Mouse (Mus musculus): ENCODE data around the gene Acvr1b. TPM values are rescaled to one million over a fixed set of nuclear protein-coding genes. Genes with fewer than 3 reads are reported as not detected.
A peak's percentile ranks its signal among the peaks of the same experiment; 100 is the strongest.

Acvr1b gene
- polyA plus RNA-seq, 1 experiment, result 3.8 TPM

DNA sequence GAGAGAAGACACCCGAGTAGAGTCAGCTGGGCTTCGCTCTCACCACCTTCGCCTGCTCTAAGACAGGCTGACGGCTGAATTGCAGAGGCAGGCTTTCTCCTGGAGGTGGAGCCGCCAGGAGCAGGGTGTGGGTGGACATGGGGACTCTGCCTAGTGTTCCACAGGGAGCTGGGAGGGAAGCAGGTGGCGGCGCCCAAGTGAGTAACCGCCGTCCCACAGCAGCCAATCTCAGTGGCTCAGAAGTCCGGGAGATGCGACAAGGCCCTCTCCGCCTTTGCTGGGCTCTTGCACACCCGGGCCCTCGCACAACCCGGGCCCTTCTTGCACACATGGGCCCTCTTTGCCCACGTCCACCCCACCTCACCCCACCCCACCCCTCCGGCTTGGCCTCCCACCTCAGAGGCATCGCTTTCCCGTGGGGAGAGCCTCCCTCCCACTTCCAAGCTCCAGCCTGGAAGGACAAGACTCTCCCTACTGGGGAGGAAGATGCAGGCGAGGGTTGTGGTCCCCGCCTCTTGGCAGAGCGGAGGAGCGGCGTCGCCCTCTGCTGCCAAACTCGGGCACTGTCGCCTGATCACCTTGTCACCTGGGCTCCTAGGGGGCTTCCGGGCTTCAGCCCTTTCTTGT lies 65.1 kb downstream of the Acvr1b start:
- H3K36me3 ChIP-seq (ENCODE audit: control insufficient read depth, insufficient read depth), result no peaks in the 10 kb centered on the region
- peak overlapping the region; percentile 10 for H3ac ChIP-seq (ENCODE audit: control insufficient read depth, insufficient read length, low read depth)
- no peaks in the 10 kb centered on the region for H3K27me3 ChIP-seq (ENCODE audit: control insufficient read depth, insufficient read depth, insufficient read length)
- no peaks in the 10 kb centered on the region for H3K79me2 ChIP-seq (ENCODE audit: control insufficient read depth, insufficient read depth)
- no peak overlapping the region for H3K4me3 ChIP-seq (ENCODE audit: insufficient read depth, poor library complexity, severe bottlenecking)
- TF ChIP-seq CTCF (IDR thresholded peaks at IDR 0.05; ENCODE audit: control insufficient read depth, insufficient read depth, insufficient read length), result peak; percentile 91
- no peak for TF ChIP-seq FOSL1 (IDR thresholded peaks at IDR 0.05; ENCODE audit: insufficient read depth, low read length, poor library complexity, severe bottlenecking)
- H3K79me3 ChIP-seq (ENCODE audit: low read depth), result no peaks in the 10 kb centered on the region

DNA sequence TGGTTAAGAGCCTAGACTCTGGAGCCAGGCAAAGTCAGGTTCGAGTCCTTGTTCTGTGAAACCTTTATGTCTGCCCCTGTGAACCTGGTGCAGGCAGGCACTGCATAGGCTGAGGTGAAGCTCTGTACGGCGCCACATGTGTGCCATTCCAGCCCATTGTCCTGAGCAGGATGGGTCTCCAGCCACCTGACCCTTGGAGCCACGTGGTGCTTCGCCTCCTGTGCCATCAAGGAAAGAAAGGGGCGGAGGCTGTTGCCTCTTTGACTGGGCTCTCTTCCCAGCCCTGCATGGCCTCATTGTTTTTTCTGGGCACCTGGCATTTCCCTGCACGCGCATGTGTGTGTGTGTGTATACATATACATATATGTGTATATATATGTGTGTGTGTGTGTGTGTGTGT lies 66.0 kb downstream of the Acvr1b start:
- Histone ChIP-seq H3K4me3 (ENCODE audit: insufficient read depth, poor library complexity, severe bottlenecking) (no peak overlapping the region), H3K79me3 (ENCODE audit: low read depth) (no peaks in the 10 kb centered on the region), H3ac (ENCODE audit: control insufficient read depth, insufficient read length, low read depth) (peak overlapping the region; percentile 2), H3K79me2 (ENCODE audit: control insufficient read depth, insufficient read depth) (no peaks in the 10 kb centered on the region), H3K27me3 (ENCODE audit: control insufficient read depth, insufficient read depth, insufficient read length) (no peaks in the 10 kb centered on the region), H3K36me3 (ENCODE audit: control insufficient read depth, insufficient read depth) (no peaks in the 10 kb centered on the region)
- TF ChIP-seq MAX (IDR thresholded peaks at IDR 0.05), result no peak
- TF ChIP-seq USF1 (IDR thresholded peaks at IDR 0.05; ENCODE audit: low read depth), result no peak
- no peak for TF ChIP-seq MYOD1 (IDR thresholded peaks at IDR 0.05; ENCODE audit: control insufficient read depth, insufficient read length, low read depth)
- TF ChIP-seq MYOG (IDR thresholded peaks at IDR 0.05; ENCODE audit: control insufficient read depth, extremely low read depth, insufficient read length), result no peak
- no peak for TF ChIP-seq FOSL1 (IDR thresholded peaks at IDR 0.05; ENCODE audit: insufficient read depth, low read length, poor library complexity, severe bottlenecking)
- no peak for TF ChIP-seq CTCF (IDR thresholded peaks at IDR 0.05; ENCODE audit: control insufficient read depth, insufficient read depth, insufficient read length)
- no peak for TF ChIP-seq CEBPB (IDR thresholded peaks at IDR 0.05; ENCODE audit: low read depth)

DNA sequence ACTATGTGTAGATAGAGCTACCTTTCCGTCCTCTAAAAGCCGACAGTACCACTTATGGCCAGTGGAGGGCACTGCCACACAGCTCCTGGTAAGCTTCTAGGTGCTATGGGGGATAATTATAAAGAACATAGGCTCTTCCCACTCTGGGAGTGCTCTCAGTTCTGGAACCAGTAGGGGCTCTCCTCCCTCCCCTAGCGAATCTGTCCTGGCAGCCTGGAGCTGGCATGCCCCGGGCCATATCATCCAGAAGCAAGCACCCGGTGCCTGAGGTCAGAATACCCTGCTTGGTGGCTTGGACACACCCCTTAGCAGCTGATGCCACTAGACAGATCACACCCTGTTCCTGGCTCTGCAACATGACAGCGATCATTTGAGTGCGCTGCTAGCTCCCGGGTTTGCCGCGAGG lies 66.9 kb downstream of the Acvr1b start:
- Histone ChIP-seq H3K4me3 (ENCODE audit: insufficient read depth, poor library complexity, severe bottlenecking) (no peak overlapping the region), H3K79me3 (ENCODE audit: low read depth) (no peaks in the 10 kb centered on the region), H3K79me2 (ENCODE audit: control insufficient read depth, insufficient read depth) (no peaks in the 10 kb centered on the region), H3K27me3 (ENCODE audit: control insufficient read depth, insufficient read depth, insufficient read length) (no peaks in the 10 kb centered on the region), H3K36me3 (ENCODE audit: control insufficient read depth, insufficient read depth) (no peaks in the 10 kb centered on the region), H3ac (ENCODE audit: control insufficient read depth, insufficient read length, low read depth) (peak overlapping the region; percentile 62)
- TF ChIP-seq CTCF (IDR thresholded peaks at IDR 0.05; ENCODE audit: control insufficient read depth, insufficient read depth, insufficient read length), result peak; percentile 53
- no peak for TF ChIP-seq MYOG (IDR thresholded peaks at IDR 0.05; ENCODE audit: control insufficient read depth, extremely low read depth, insufficient read length)

DNA sequence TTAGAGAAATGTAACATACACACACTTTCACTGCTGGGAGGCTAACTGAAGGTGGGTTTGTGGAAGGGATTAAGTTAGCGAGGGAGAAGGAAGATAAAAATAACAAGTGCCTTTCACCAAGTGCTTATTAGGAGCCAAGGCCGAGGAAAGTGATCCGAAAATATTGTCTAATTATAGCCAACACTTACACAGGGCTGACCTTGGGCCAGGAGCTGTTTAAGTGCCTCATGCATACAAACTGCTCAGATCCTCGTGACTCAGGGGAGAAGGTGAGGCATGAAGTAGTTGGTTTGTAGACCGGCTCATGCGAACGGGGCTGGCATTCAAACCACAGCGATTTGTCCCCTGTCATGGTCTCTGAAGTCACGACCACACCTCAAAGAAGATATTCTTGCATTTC lies 67.4 kb downstream of the Acvr1b start:
- Histone ChIP-seq H3K36me3 (ENCODE audit: control insufficient read depth, insufficient read depth) (no peaks in the 10 kb centered on the region), H3K27me3 (ENCODE audit: control insufficient read depth, insufficient read depth, insufficient read length) (no peaks in the 10 kb centered on the region), H3ac (ENCODE audit: control insufficient read depth, insufficient read length, low read depth) (peak overlapping the region; percentile 62), H3K4me3 (ENCODE audit: insufficient read depth, poor library complexity, severe bottlenecking) (no peak overlapping the region), H3K79me3 (ENCODE audit: low read depth) (no peaks in the 10 kb centered on the region), H3K79me2 (ENCODE audit: control insufficient read depth, insufficient read depth) (no peaks in the 10 kb centered on the region)
- TF ChIP-seq FOSL1 (IDR thresholded peaks at IDR 0.05; ENCODE audit: insufficient read depth, low read length, poor library complexity, severe bottlenecking) (no peak), MYOG (IDR thresholded peaks at IDR 0.05; ENCODE audit: control insufficient read depth, extremely low read depth, insufficient read length) (no peak)

DNA sequence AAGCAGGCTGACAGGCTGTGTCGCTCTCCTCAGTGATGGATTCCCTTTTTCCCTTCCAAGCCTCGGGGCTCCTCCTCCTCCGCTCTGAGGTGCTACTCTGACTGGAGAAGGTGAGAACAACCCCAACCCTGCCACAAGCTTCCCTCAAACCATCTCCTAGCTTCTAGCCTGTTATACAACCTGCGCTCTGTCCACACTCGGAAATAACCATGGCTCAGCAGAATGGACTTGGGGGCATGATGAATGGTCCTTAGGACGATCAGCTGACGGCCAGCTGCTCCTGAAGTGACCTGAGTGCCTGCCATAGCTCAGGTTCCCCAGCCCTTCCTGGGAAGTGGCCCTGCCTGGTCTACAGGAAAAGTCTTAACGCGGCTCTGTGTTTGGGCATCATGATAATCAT lies 68.0 kb downstream of the Acvr1b start:
- Histone ChIP-seq H3K4me3 (ENCODE audit: insufficient read depth, poor library complexity, severe bottlenecking) (no peak overlapping the region), H3K36me3 (ENCODE audit: control insufficient read depth, insufficient read depth) (no peaks in the 10 kb centered on the region), H3K27me3 (ENCODE audit: control insufficient read depth, insufficient read depth, insufficient read length) (no peaks in the 10 kb centered on the region), H3K79me2 (ENCODE audit: control insufficient read depth, insufficient read depth) (no peaks in the 10 kb centered on the region), H3K79me3 (ENCODE audit: low read depth) (no peaks in the 10 kb centered on the region), H3ac (ENCODE audit: control insufficient read depth, insufficient read length, low read depth) (no peak overlapping the region)
- TF ChIP-seq MAX (IDR thresholded peaks at IDR 0.05), result no peak
- TF ChIP-seq MYOG (IDR thresholded peaks at IDR 0.05; ENCODE audit: control insufficient read depth, extremely low read depth, insufficient read length), result no peak
- no peak for TF ChIP-seq CTCF (IDR thresholded peaks at IDR 0.05; ENCODE audit: control insufficient read depth, insufficient read depth, insufficient read length)
- TF ChIP-seq FOSL1 (IDR thresholded peaks at IDR 0.05; ENCODE audit: insufficient read depth, low read length, poor library complexity, severe bottlenecking), result no peak
- TF ChIP-seq USF1 (IDR thresholded peaks at IDR 0.05; ENCODE audit: low read depth), result no peak

DNA sequence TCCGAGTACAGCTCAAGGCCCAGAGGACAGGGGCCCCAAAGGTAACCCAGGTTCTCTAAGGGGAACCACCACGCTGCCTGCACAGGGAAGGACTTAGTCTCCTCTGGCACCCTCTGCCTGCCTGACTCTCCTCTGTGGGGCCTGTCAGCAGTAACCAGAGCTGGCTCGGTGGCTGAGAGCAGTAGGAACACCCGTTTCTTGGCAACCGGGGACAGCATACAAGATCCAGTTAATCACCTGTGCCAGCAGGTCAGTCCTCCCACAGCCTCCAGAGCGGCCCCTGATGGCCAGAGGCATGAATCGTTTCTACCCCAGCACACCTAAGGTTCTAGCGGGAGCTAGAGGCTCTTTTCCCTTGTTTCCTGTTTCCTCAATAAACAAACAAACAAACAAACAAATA lies 68.8 kb downstream of the Acvr1b start:
- Histone ChIP-seq H3K4me3 (ENCODE audit: insufficient read depth, poor library complexity, severe bottlenecking) (no peak overlapping the region), H3K79me2 (ENCODE audit: control insufficient read depth, insufficient read depth) (no peaks in the 10 kb centered on the region), H3ac (ENCODE audit: control insufficient read depth, insufficient read length, low read depth) (no peak overlapping the region), H3K36me3 (ENCODE audit: control insufficient read depth, insufficient read depth) (no peaks in the 10 kb centered on the region), H3K79me3 (ENCODE audit: low read depth) (no peaks in the 10 kb centered on the region), H3K27me3 (ENCODE audit: control insufficient read depth, insufficient read depth, insufficient read length) (no peaks in the 10 kb centered on the region)
- TF ChIP-seq FOSL1 (IDR thresholded peaks at IDR 0.05; ENCODE audit: insufficient read depth, low read length, poor library complexity, severe bottlenecking) (no peak), MYOG (IDR thresholded peaks at IDR 0.05; ENCODE audit: control insufficient read depth, extremely low read depth, insufficient read length) (no peak)

All from C2C12 (cell line).